Mouse (Mus musculus): ENCODE data around the gene Cox5a. TPM values are rescaled to one million over a fixed set of nuclear protein-coding genes. Genes with fewer than 3 reads are reported as not detected.
A peak's percentile ranks its signal among the peaks of the same experiment; 100 is the strongest.

Cox5a gene
- polyA plus RNA-seq, 1 experiment, result 757 TPM

DNA sequence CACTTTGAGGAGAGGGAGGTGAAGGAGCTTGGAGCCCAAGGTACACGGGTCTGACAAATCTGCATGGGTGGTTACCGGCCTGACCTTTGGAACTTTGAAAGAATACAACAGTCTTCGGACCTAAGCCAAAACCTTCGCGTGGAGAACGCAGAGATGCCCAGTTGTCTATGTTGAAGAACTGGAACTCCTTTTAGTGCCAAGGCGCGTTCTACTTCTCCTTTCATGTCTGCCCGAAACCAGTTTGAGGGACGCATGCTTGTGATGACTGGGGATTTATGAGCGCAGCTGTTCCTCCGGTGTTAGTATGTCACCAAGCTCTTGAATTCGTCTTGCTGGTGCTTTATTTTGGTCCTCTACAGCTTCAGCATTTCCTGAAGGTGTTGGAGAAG is 40.6 kb downstream of the Cox5a start:
- no peaks in the 10 kb centered on the region for H3K27me3 ChIP-seq (replicated peaks; ENCODE audit: control insufficient read depth, insufficient read depth, low read length)
- TF ChIP-seq POLR2A (IDR thresholded peaks at IDR 0.05; ENCODE audit: low read depth, low read length), result no peak
- no peak for TF ChIP-seq CTCF (conservative IDR thresholded peaks at IDR 0.05; ENCODE audit: insufficient read depth, insufficient read length, low read depth, low read length)
- no peaks in the 10 kb centered on the region for H3K36me3 ChIP-seq (ENCODE audit: control insufficient read depth, insufficient read depth, low read length)
- H3K27ac ChIP-seq (ENCODE audit: insufficient read depth, low read depth, low read length), result peak overlapping the region; percentile 70
- H3K4me3 ChIP-seq (ENCODE audit: insufficient read depth, low read depth, low read length), result peak overlapping the region; percentile 77
- WGBS, result 37% methylated on average over 13 of the region's 13 CpGs
- DNase-seq, result peak; percentile 91
- peaks cover 37% of the 10 kb centered on the region for H3K4me1 ChIP-seq (ENCODE audit: control insufficient read depth, insufficient read depth, low read length)

GRCm38 (mm10) chr9:57562896-57563372 is 41.9 kb downstream of the Cox5a start:
- H3K27ac ChIP-seq (ENCODE audit: insufficient read depth, low read depth, low read length), result peak overlapping the region; percentile 92

GRCm38 (mm10) chr9:57564609-57565008 is 43.5 kb downstream of the Cox5a start:
- Histone ChIP-seq H3K4me3 (ENCODE audit: insufficient read depth, low read depth, low read length) (no peak overlapping the region), H3K4me1 (ENCODE audit: control insufficient read depth, insufficient read depth, low read length) (peaks cover 56% of the 10 kb centered on the region), H3K27ac (ENCODE audit: insufficient read depth, low read depth, low read length) (no peak overlapping the region), H3K36me3 (ENCODE audit: control insufficient read depth, insufficient read depth, low read length) (peaks cover 2% of the 10 kb centered on the region; the same call in 1 of the 2 replicates), H3K27me3 (replicated peaks; ENCODE audit: control insufficient read depth, insufficient read depth, low read length) (no peaks in the 10 kb centered on the region)
- DNase-seq, result peak; percentile 89
- TF ChIP-seq POLR2A (IDR thresholded peaks at IDR 0.05; ENCODE audit: low read depth, low read length) (no peak), CTCF (conservative IDR thresholded peaks at IDR 0.05; ENCODE audit: insufficient read depth, insufficient read length, low read depth, low read length) (no peak)
- WGBS, result 27% methylated on average over 6 of the region's 6 CpGs

More at GRCm38 (mm10) chr9:57562896-57563372, 41.9 kb downstream of the Cox5a start:
- peak overlapping the region; percentile 33; the same call in 1 of the 2 replicates for H3K4me3 ChIP-seq (ENCODE audit: insufficient read depth, low read depth, low read length)
- TF ChIP-seq CTCF (conservative IDR thresholded peaks at IDR 0.05; ENCODE audit: insufficient read depth, insufficient read length, low read depth, low read length), result no peak
- TF ChIP-seq POLR2A (IDR thresholded peaks at IDR 0.05; ENCODE audit: low read depth, low read length), result no peak
- H3K27me3 ChIP-seq (replicated peaks; ENCODE audit: control insufficient read depth, insufficient read depth, low read length), result no peaks in the 10 kb centered on the region
- H3K4me1 ChIP-seq (ENCODE audit: control insufficient read depth, insufficient read depth, low read length), result peaks cover 46% of the 10 kb centered on the region
- DNase-seq, result peak; percentile 79
- WGBS, result 13% methylated on average over 4 of the region's 4 CpGs
- H3K36me3 ChIP-seq (ENCODE audit: control insufficient read depth, insufficient read depth, low read length), result no peaks in the 10 kb centered on the region

GRCm38 (mm10) chr9:57565741-57566221 is 44.7 kb downstream of the Cox5a start:
- peak; percentile 52 for DNase-seq
- peak overlapping the region; percentile 89 for H3K27ac ChIP-seq (ENCODE audit: insufficient read depth, low read depth, low read length)

DNA sequence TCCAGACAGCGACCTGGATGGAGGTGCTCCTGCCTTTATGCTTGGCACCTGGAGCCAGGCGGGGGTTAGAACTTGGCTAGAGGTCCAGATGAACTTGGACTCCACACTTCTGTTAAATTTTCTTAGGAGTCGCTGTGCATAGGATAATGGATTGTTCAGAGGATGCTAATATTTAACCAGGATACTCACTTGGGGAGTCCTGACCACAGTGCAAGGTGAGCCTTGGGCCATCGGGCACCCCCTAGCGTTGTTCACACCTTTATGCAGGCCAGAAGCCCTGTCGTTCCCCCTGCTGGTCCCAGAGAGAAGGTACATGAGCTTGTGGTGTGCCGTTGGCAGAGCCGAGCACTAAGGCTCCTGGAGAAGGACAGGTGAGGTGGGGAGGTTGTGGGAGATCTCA is 45.8 kb downstream of the Cox5a start:
- Histone ChIP-seq H3K27ac (ENCODE audit: insufficient read depth, low read depth, low read length) (peak overlapping the region; percentile 32; the same call in 1 of the 2 replicates), H3K27me3 (replicated peaks; ENCODE audit: control insufficient read depth, insufficient read depth, low read length) (no peaks in the 10 kb centered on the region), H3K36me3 (ENCODE audit: control insufficient read depth, insufficient read depth, low read length) (peaks cover 2% of the 10 kb centered on the region; the same call in 1 of the 2 replicates), H3K4me1 (ENCODE audit: control insufficient read depth, insufficient read depth, low read length) (peaks cover 55% of the 10 kb centered on the region), H3K4me3 (ENCODE audit: insufficient read depth, low read depth, low read length) (no peak overlapping the region)
- WGBS, result 32% methylated on average over 8 of the region's 8 CpGs
- peak; percentile 93 for DNase-seq
- TF ChIP-seq CTCF (conservative IDR thresholded peaks at IDR 0.05; ENCODE audit: insufficient read depth, insufficient read length, low read depth, low read length) (peak; percentile 77), POLR2A (IDR thresholded peaks at IDR 0.05; ENCODE audit: low read depth, low read length) (no peak)

More at GRCm38 (mm10) chr9:57565741-57566221, 44.7 kb downstream of the Cox5a start:
- TF ChIP-seq POLR2A (IDR thresholded peaks at IDR 0.05; ENCODE audit: low read depth, low read length) (no peak), CTCF (conservative IDR thresholded peaks at IDR 0.05; ENCODE audit: insufficient read depth, insufficient read length, low read depth, low read length) (no peak)
- WGBS, result 20% methylated on average over 10 of the region's 10 CpGs
- Histone ChIP-seq H3K4me3 (ENCODE audit: insufficient read depth, low read depth, low read length) (no peak overlapping the region), H3K36me3 (ENCODE audit: control insufficient read depth, insufficient read depth, low read length) (peaks cover 2% of the 10 kb centered on the region; the same call in 1 of the 2 replicates), H3K27me3 (replicated peaks; ENCODE audit: control insufficient read depth, insufficient read depth, low read length) (no peaks in the 10 kb centered on the region), H3K4me1 (ENCODE audit: control insufficient read depth, insufficient read depth, low read length) (peaks cover 56% of the 10 kb centered on the region)

GRCm38 (mm10) chr9:57568500-57568899 is 47.4 kb downstream of the Cox5a start:
- DNase-seq, result peak; percentile 70
- Histone ChIP-seq H3K27me3 (replicated peaks; ENCODE audit: control insufficient read depth, insufficient read depth, low read length) (no peaks in the 10 kb centered on the region), H3K4me3 (ENCODE audit: insufficient read depth, low read depth, low read length) (no peak overlapping the region), H3K27ac (ENCODE audit: insufficient read depth, low read depth, low read length) (peak overlapping the region; percentile 56), H3K4me1 (ENCODE audit: control insufficient read depth, insufficient read depth, low read length) (peaks cover 42% of the 10 kb centered on the region), H3K36me3 (ENCODE audit: control insufficient read depth, insufficient read depth, low read length) (peaks cover 2% of the 10 kb centered on the region; the same call in 1 of the 2 replicates)
- no peak for TF ChIP-seq CTCF (conservative IDR thresholded peaks at IDR 0.05; ENCODE audit: insufficient read depth, insufficient read length, low read depth, low read length)
- TF ChIP-seq POLR2A (IDR thresholded peaks at IDR 0.05; ENCODE audit: low read depth, low read length), result no peak
- 42% methylated on average over 6 of the region's 6 CpGs for WGBS

DNA sequence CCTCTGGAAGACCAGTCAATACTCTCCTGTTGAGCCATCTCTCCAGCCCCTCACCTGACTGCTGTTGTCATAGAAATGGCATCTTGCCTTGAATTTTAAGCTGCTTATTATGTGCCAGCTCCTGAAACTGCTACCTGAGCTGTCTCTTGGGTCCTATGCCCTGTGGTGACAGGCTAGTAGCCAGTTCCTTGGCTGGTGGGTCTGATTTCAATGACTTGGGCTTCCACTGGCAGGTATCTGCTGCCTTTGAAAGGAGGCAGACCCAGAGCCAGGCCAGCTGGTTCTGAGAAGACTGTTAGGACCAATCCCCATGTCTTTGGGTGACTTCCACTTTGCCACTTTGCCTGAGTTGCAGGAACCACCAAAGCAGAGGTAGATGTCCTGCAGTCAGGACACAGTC is 53.3 kb downstream of the Cox5a start:
- H3K27ac ChIP-seq (ENCODE audit: insufficient read depth, low read depth, low read length), result no peak overlapping the region
- no peaks in the 10 kb centered on the region; the same call in 1 of the 2 replicates for H3K4me1 ChIP-seq (ENCODE audit: control insufficient read depth, insufficient read depth, low read length)
- DNase-seq, result no peak
- TF ChIP-seq POLR2A (IDR thresholded peaks at IDR 0.05; ENCODE audit: low read depth, low read length) (no peak), CTCF (conservative IDR thresholded peaks at IDR 0.05; ENCODE audit: insufficient read depth, insufficient read length, low read depth, low read length) (no peak)
- H3K27me3 ChIP-seq (replicated peaks; ENCODE audit: control insufficient read depth, insufficient read depth, low read length), result no peaks in the 10 kb centered on the region
- peaks cover 2% of the 10 kb centered on the region; the same call in 1 of the 2 replicates for H3K36me3 ChIP-seq (ENCODE audit: control insufficient read depth, insufficient read depth, low read length)
- no peak overlapping the region for H3K4me3 ChIP-seq (ENCODE audit: insufficient read depth, low read depth, low read length)

Data from kidney, adult 2 months (tissue).